Mouse (Mus musculus): ENCODE results near the gene Med23. TPM values are rescaled to one million over a fixed set of nuclear protein-coding genes. Genes with fewer than 3 reads are reported as not detected.
A peak's percentile ranks its signal among the peaks of the same experiment; 100 is the strongest.

The Med23 gene
- polyA plus RNA-seq, 1 experiment from 2014 or later = 12.1 TPM

- no peak overlapping the region for H3K4me3 ChIP-seq (replicated peaks; ENCODE audit: low read depth, low read length)
- H3K4me2 ChIP-seq (ENCODE audit: low read length) = no peak overlapping the region
- DNase-seq (ENCODE audit: low spot score) (no peak), ATAC-seq (replicated peaks; ENCODE audit: low FRiP score, low read depth) (no peak)
- H3K9ac ChIP-seq (ENCODE audit: low read depth, low read length) = no peak overlapping the region
- H3K4me1 ChIP-seq (replicated peaks; ENCODE audit: insufficient read depth, low read length) = 0 out of 2 replicates have a peak, but pooled peaks cover 6% of the 10 kb centered on the region
- no peaks in the 10 kb centered on the region for H3K9me3 ChIP-seq (replicated peaks; ENCODE audit: low read length)
- 89% methylated on average over 7 of the region's 7 CpGs for WGBS
- H3K27me3 ChIP-seq (ENCODE audit: insufficient read depth, low read length) = no peaks in the 10 kb centered on the region
- no peak for TF ChIP-seq CTCF (IDR thresholded peaks at IDR 0.05; ENCODE audit: low read depth)
- H3K36me3 ChIP-seq (ENCODE audit: insufficient read depth, low read length) = no peaks in the 10 kb centered on the region
- H3K27ac ChIP-seq = no peak overlapping the region
Observed at GRCm38 (mm10) chr10:24825456-24826081, 44.2 kb upstream of the Med23 start.

- H3K4me2 ChIP-seq (ENCODE audit: low read length) = no peak overlapping the region
- no peaks in the 10 kb centered on the region for H3K9me3 ChIP-seq (replicated peaks; ENCODE audit: low read length)
- H3K9ac ChIP-seq (ENCODE audit: low read depth, low read length) = no peak overlapping the region
- H3K27me3 ChIP-seq (ENCODE audit: insufficient read depth, low read length) = no peaks in the 10 kb centered on the region
- DNase-seq (ENCODE audit: low spot score) = no peak
- H3K4me3 ChIP-seq (replicated peaks; ENCODE audit: low read depth, low read length) = no peak overlapping the region
- no peak overlapping the region for H3K27ac ChIP-seq
- H3K4me1 ChIP-seq (replicated peaks; ENCODE audit: insufficient read depth, low read length) = 0 out of 2 replicates have a peak, but pooled peaks cover 6% of the 10 kb centered on the region
- no peak for ATAC-seq (replicated peaks; ENCODE audit: low FRiP score, low read depth)
- no peaks in the 10 kb centered on the region for H3K36me3 ChIP-seq (ENCODE audit: insufficient read depth, low read length)
- 61% methylated on average over 6 of the region's 6 CpGs for WGBS
- TF ChIP-seq CTCF (IDR thresholded peaks at IDR 0.05; ENCODE audit: low read depth) = no peak
Observed at GRCm38 (mm10) chr10:24826130-24826529, 43.7 kb upstream of the Med23 start.

GRCm38 (mm10) chr10:24828136-24828535, 41.6 kb upstream of the Med23 start:
- no peak overlapping the region for H3K9ac ChIP-seq (ENCODE audit: low read depth, low read length)
- H3K4me3 ChIP-seq (replicated peaks; ENCODE audit: low read depth, low read length) = no peak overlapping the region
- TF ChIP-seq CTCF (IDR thresholded peaks at IDR 0.05; ENCODE audit: low read depth) = no peak
- H3K9me3 ChIP-seq (replicated peaks; ENCODE audit: low read length) = no peaks in the 10 kb centered on the region
- ATAC-seq (replicated peaks; ENCODE audit: low FRiP score, low read depth) (no peak), DNase-seq (ENCODE audit: low spot score) (no peak)
- no peaks in the 10 kb centered on the region for H3K36me3 ChIP-seq (ENCODE audit: insufficient read depth, low read length)
- H3K4me1 ChIP-seq (replicated peaks; ENCODE audit: insufficient read depth, low read length) = 0 out of 2 replicates have a peak, but pooled peaks cover 6% of the 10 kb centered on the region
- H3K4me2 ChIP-seq (ENCODE audit: low read length) = no peak overlapping the region
- H3K27ac ChIP-seq = no peak overlapping the region
- 93% methylated on average over 4 of the region's 4 CpGs for WGBS
- no peaks in the 10 kb centered on the region for H3K27me3 ChIP-seq (ENCODE audit: insufficient read depth, low read length)

GRCm38 (mm10) chr10:24830448-24830847, 39.3 kb upstream of the Med23 start:
- no peaks in the 10 kb centered on the region for H3K27me3 ChIP-seq (ENCODE audit: insufficient read depth, low read length)
- H3K4me2 ChIP-seq (ENCODE audit: low read length) = no peak overlapping the region
- TF ChIP-seq CTCF (IDR thresholded peaks at IDR 0.05; ENCODE audit: low read depth) = no peak
- H3K27ac ChIP-seq = no peak overlapping the region
- peaks cover 9% of the 10 kb centered on the region; the same call in 1 of the 2 replicates for H3K4me1 ChIP-seq (replicated peaks; ENCODE audit: insufficient read depth, low read length)
- DNase-seq (ENCODE audit: low spot score) (no peak), ATAC-seq (replicated peaks; ENCODE audit: low FRiP score, low read depth) (no peak)
- H3K9ac ChIP-seq (ENCODE audit: low read depth, low read length) = no peak overlapping the region
- 88% methylated on average over 5 of the region's 5 CpGs for WGBS
- H3K9me3 ChIP-seq (replicated peaks; ENCODE audit: low read length) = no peaks in the 10 kb centered on the region
- no peak overlapping the region for H3K4me3 ChIP-seq (replicated peaks; ENCODE audit: low read depth, low read length)
- no peaks in the 10 kb centered on the region for H3K36me3 ChIP-seq (ENCODE audit: insufficient read depth, low read length)

GRCm38 (mm10) chr10:24831377-24832095, 38.2 kb upstream of the Med23 start:
- no peaks in the 10 kb centered on the region for H3K36me3 ChIP-seq (ENCODE audit: insufficient read depth, low read length)
- 69% methylated on average over 14 of the region's 15 CpGs for WGBS
- H3K9me3 ChIP-seq (replicated peaks; ENCODE audit: low read length) = no peaks in the 10 kb centered on the region
- DNase-seq (ENCODE audit: low spot score) (no peak), ATAC-seq (replicated peaks; ENCODE audit: low FRiP score, low read depth) (peak; percentile 66)
- no peak overlapping the region for H3K27ac ChIP-seq
- TF ChIP-seq CTCF (IDR thresholded peaks at IDR 0.05; ENCODE audit: low read depth) = no peak
- peaks cover 9% of the 10 kb centered on the region; the same call in 1 of the 2 replicates for H3K4me1 ChIP-seq (replicated peaks; ENCODE audit: insufficient read depth, low read length)
- H3K4me3 ChIP-seq (replicated peaks; ENCODE audit: low read depth, low read length) = no peak overlapping the region
- no peak overlapping the region for H3K4me2 ChIP-seq (ENCODE audit: low read length)
- H3K9ac ChIP-seq (ENCODE audit: low read depth, low read length) = no peak overlapping the region
- no peaks in the 10 kb centered on the region for H3K27me3 ChIP-seq (ENCODE audit: insufficient read depth, low read length)

GRCm38 (mm10) chr10:24832306-24832705, 37.5 kb upstream of the Med23 start:
- Histone ChIP-seq H3K27me3 (ENCODE audit: insufficient read depth, low read length) (no peaks in the 10 kb centered on the region), H3K36me3 (ENCODE audit: insufficient read depth, low read length) (no peaks in the 10 kb centered on the region), H3K9me3 (replicated peaks; ENCODE audit: low read length) (no peaks in the 10 kb centered on the region), H3K27ac (no peak overlapping the region), H3K4me1 (replicated peaks; ENCODE audit: insufficient read depth, low read length) (peaks cover 9% of the 10 kb centered on the region; the same call in 1 of the 2 replicates), H3K4me3 (replicated peaks; ENCODE audit: low read depth, low read length) (no peak overlapping the region), H3K4me2 (ENCODE audit: low read length) (no peak overlapping the region), H3K9ac (ENCODE audit: low read depth, low read length) (no peak overlapping the region)
- peak; percentile 49; the same call in 1 of the 2 replicates for ATAC-seq (replicated peaks; ENCODE audit: low FRiP score, low read depth)
- peak; percentile 20 for DNase-seq (ENCODE audit: low spot score)
- WGBS = 80% methylated on average over 9 of the region's 9 CpGs
- no peak for TF ChIP-seq CTCF (IDR thresholded peaks at IDR 0.05; ENCODE audit: low read depth)
